Mouse (Mus musculus): Measurements from ENCODE around the gene Nthl1. TPM values are rescaled to one million over a fixed set of nuclear protein-coding genes. Genes with fewer than 3 reads are reported as not detected.

The Nthl1 gene
- total and polyA plus RNA-seq, 2 experiments, result 8.1 to 11.5 TPM

- H3K36me3 ChIP-seq (ENCODE audit: control insufficient read depth, insufficient read depth, low read length), result peaks cover 15% of the 10 kb centered on the region
- no peak overlapping the region for H3K9ac ChIP-seq (ENCODE audit: low read depth, low read length)
- TF ChIP-seq POLR2A (IDR thresholded peaks at IDR 0.05; ENCODE audit: extremely low read depth, insufficient read depth, low read length), result no peak
- no peak for TF ChIP-seq CTCF (IDR thresholded peaks at IDR 0.05; ENCODE audit: low read depth, low read length)
- DNase-seq (ENCODE audit: extremely low read depth, low read depth, low spot score), result no peak
- H3K4me3 ChIP-seq (ENCODE audit: insufficient read depth, low read depth, low read length), result no peak overlapping the region
- no peak overlapping the region for H3K27ac ChIP-seq (replicated peaks; ENCODE audit: insufficient read depth, low read depth, low read length)
- H3K4me1 ChIP-seq (ENCODE audit: control insufficient read depth, insufficient read depth, low read length), result no peaks in the 10 kb centered on the region
- 93% methylated on average over 19 of the region's 19 CpGs for WGBS
- H3K27me3 ChIP-seq (ENCODE audit: control insufficient read depth, insufficient read depth, low read length), result no peaks in the 10 kb centered on the region
- H3K79me2 ChIP-seq (ENCODE audit: control insufficient read depth, insufficient read depth, low read length), result no peaks in the 10 kb centered on the region
Measured at GRCm38 (mm10) chr17:24596471-24597183, 35.9 kb upstream of the Nthl1 start.

GRCm38 (mm10) chr17:24597989-24598388 lies 34.5 kb upstream of the Nthl1 start:
- Histone ChIP-seq H3K4me1 (ENCODE audit: control insufficient read depth, insufficient read depth, low read length) (no peaks in the 10 kb centered on the region), H3K79me2 (ENCODE audit: control insufficient read depth, insufficient read depth, low read length) (no peaks in the 10 kb centered on the region), H3K9ac (ENCODE audit: low read depth, low read length) (no peak overlapping the region), H3K27me3 (ENCODE audit: control insufficient read depth, insufficient read depth, low read length) (no peaks in the 10 kb centered on the region), H3K36me3 (ENCODE audit: control insufficient read depth, insufficient read depth, low read length) (peaks cover 12% of the 10 kb centered on the region), H3K27ac (replicated peaks; ENCODE audit: insufficient read depth, low read depth, low read length) (no peak overlapping the region), H3K4me3 (ENCODE audit: insufficient read depth, low read depth, low read length) (no peak overlapping the region)
- no peak for DNase-seq (ENCODE audit: extremely low read depth, low read depth, low spot score)
- 89% methylated on average over 3 of the region's 3 CpGs for WGBS
- TF ChIP-seq CTCF (IDR thresholded peaks at IDR 0.05; ENCODE audit: low read depth, low read length) (no peak), POLR2A (IDR thresholded peaks at IDR 0.05; ENCODE audit: extremely low read depth, insufficient read depth, low read length) (no peak)

- Histone ChIP-seq H3K36me3 (ENCODE audit: control insufficient read depth, insufficient read depth, low read length) (peaks cover 5% of the 10 kb centered on the region; the same call in 1 of the 2 replicates), H3K27me3 (ENCODE audit: control insufficient read depth, insufficient read depth, low read length) (no peaks in the 10 kb centered on the region)
- DNase-seq (ENCODE audit: extremely low read depth, low read depth, low spot score), result no peak
Measured at GRCm38 (mm10) chr17:24600502-24600901, 32.0 kb upstream of the Nthl1 start.

GRCm38 (mm10) chr17:24603961-24604360 lies 28.5 kb upstream of the Nthl1 start:
- no peaks in the 10 kb centered on the region for H3K4me1 ChIP-seq (ENCODE audit: control insufficient read depth, insufficient read depth, low read length)
- TF ChIP-seq POLR2A (IDR thresholded peaks at IDR 0.05; ENCODE audit: extremely low read depth, insufficient read depth, low read length) (no peak), CTCF (IDR thresholded peaks at IDR 0.05; ENCODE audit: low read depth, low read length) (no peak)
- no peaks in the 10 kb centered on the region for H3K36me3 ChIP-seq (ENCODE audit: control insufficient read depth, insufficient read depth, low read length)
- no peak overlapping the region for H3K27ac ChIP-seq (replicated peaks; ENCODE audit: insufficient read depth, low read depth, low read length)
- WGBS, result 90% methylated on average over 8 of the region's 8 CpGs
- DNase-seq (ENCODE audit: extremely low read depth, low read depth, low spot score), result no peak
- H3K79me2 ChIP-seq (ENCODE audit: control insufficient read depth, insufficient read depth, low read length), result no peaks in the 10 kb centered on the region
- no peaks in the 10 kb centered on the region for H3K27me3 ChIP-seq (ENCODE audit: control insufficient read depth, insufficient read depth, low read length)
- H3K9ac ChIP-seq (ENCODE audit: low read depth, low read length), result no peak overlapping the region
- no peak overlapping the region for H3K4me3 ChIP-seq (ENCODE audit: insufficient read depth, low read depth, low read length)

More at GRCm38 (mm10) chr17:24600502-24600901, 32.0 kb upstream of the Nthl1 start:
- TF ChIP-seq POLR2A (IDR thresholded peaks at IDR 0.05; ENCODE audit: extremely low read depth, insufficient read depth, low read length) (no peak), CTCF (IDR thresholded peaks at IDR 0.05; ENCODE audit: low read depth, low read length) (no peak)
- Histone ChIP-seq H3K27ac (replicated peaks; ENCODE audit: insufficient read depth, low read depth, low read length) (no peak overlapping the region), H3K4me1 (ENCODE audit: control insufficient read depth, insufficient read depth, low read length) (no peaks in the 10 kb centered on the region), H3K4me3 (ENCODE audit: insufficient read depth, low read depth, low read length) (no peak overlapping the region), H3K79me2 (ENCODE audit: control insufficient read depth, insufficient read depth, low read length) (no peaks in the 10 kb centered on the region), H3K9ac (ENCODE audit: low read depth, low read length) (no peak overlapping the region)
- 92% methylated on average over 4 of the region's 4 CpGs for WGBS

GRCm38 (mm10) chr17:24604557-24604956 lies 27.9 kb upstream of the Nthl1 start:
- no peaks in the 10 kb centered on the region for H3K36me3 ChIP-seq (ENCODE audit: control insufficient read depth, insufficient read depth, low read length)
- no peak for DNase-seq (ENCODE audit: extremely low read depth, low read depth, low spot score)
- no peak overlapping the region for H3K27ac ChIP-seq (replicated peaks; ENCODE audit: insufficient read depth, low read depth, low read length)
- TF ChIP-seq POLR2A (IDR thresholded peaks at IDR 0.05; ENCODE audit: extremely low read depth, insufficient read depth, low read length), result no peak
- no peak for TF ChIP-seq CTCF (IDR thresholded peaks at IDR 0.05; ENCODE audit: low read depth, low read length)
- 97% methylated on average over 3 of the region's 3 CpGs for WGBS
- no peak overlapping the region for H3K4me3 ChIP-seq (ENCODE audit: insufficient read depth, low read depth, low read length)
- H3K9ac ChIP-seq (ENCODE audit: low read depth, low read length), result no peak overlapping the region
- H3K79me2 ChIP-seq (ENCODE audit: control insufficient read depth, insufficient read depth, low read length), result no peaks in the 10 kb centered on the region
- H3K4me1 ChIP-seq (ENCODE audit: control insufficient read depth, insufficient read depth, low read length), result no peaks in the 10 kb centered on the region
- no peaks in the 10 kb centered on the region for H3K27me3 ChIP-seq (ENCODE audit: control insufficient read depth, insufficient read depth, low read length)

- no peak for DNase-seq (ENCODE audit: extremely low read depth, low read depth, low spot score)
- Histone ChIP-seq H3K79me2 (ENCODE audit: control insufficient read depth, insufficient read depth, low read length) (no peaks in the 10 kb centered on the region), H3K9ac (ENCODE audit: low read depth, low read length) (no peak overlapping the region), H3K27me3 (ENCODE audit: control insufficient read depth, insufficient read depth, low read length) (no peaks in the 10 kb centered on the region), H3K4me1 (ENCODE audit: control insufficient read depth, insufficient read depth, low read length) (no peaks in the 10 kb centered on the region), H3K4me3 (ENCODE audit: insufficient read depth, low read depth, low read length) (no peak overlapping the region), H3K27ac (replicated peaks; ENCODE audit: insufficient read depth, low read depth, low read length) (no peak overlapping the region), H3K36me3 (ENCODE audit: control insufficient read depth, insufficient read depth, low read length) (no peaks in the 10 kb centered on the region)
- 91% methylated on average over 4 of the region's 4 CpGs for WGBS
- no peak for TF ChIP-seq CTCF (IDR thresholded peaks at IDR 0.05; ENCODE audit: low read depth, low read length)
- no peak for TF ChIP-seq POLR2A (IDR thresholded peaks at IDR 0.05; ENCODE audit: extremely low read depth, insufficient read depth, low read length)
Measured at GRCm38 (mm10) chr17:24608370-24608769, 24.1 kb upstream of the Nthl1 start.
